Mouse (Mus musculus): ENCODE results near the gene Slc30a4.
A peak's percentile ranks its signal among the peaks of the same experiment; 100 is the strongest.

The Slc30a4 gene

GRCm38 (mm10) chr2:122702181-122703036 lies at the start of gene Slc30a4:
TSS of gene Slc30a4 (minus strand) at chr2:122702663.
- peak; percentile 61 to 65 for DNase-seq (ENCODE audit: low spot score in 2 of 2)

GRCm38 (mm10) chr2:122746461-122746860 lies 44.0 kb upstream of the Slc30a4 start:
- DNase-seq (ENCODE audit: low spot score in 2 of 2) = peak in 1 of 2 experiments; percentile 15

- no peak for DNase-seq (ENCODE audit: low spot score in 2 of 2)
Observed at GRCm38 (mm10) chr2:122739023-122739422, 36.6 kb upstream of the Slc30a4 start.

- peak; percentile 82 to 90 for DNase-seq (ENCODE audit: low spot score in 2 of 2)
Observed at GRCm38 (mm10) chr2:122737894-122738830, 35.7 kb upstream of the Slc30a4 start, which contains the start of gene Bloc1s6. TSS of gene Bloc1s6 (plus strand) at chr2:122738503.

GRCm38 (mm10) chr2:122731456-122731855 lies 29.0 kb upstream of the Slc30a4 start:
- no peak for DNase-seq (ENCODE audit: low spot score in 2 of 2)

GRCm38 (mm10) chr2:122725604-122726003 lies 23.1 kb upstream of the Slc30a4 start:
- no peak for DNase-seq (ENCODE audit: low spot score in 2 of 2)

GRCm38 (mm10) chr2:122720564-122720963 lies 18.1 kb upstream of the Slc30a4 start:
- no peak for DNase-seq (ENCODE audit: low spot score in 2 of 2)

- no peak for DNase-seq (ENCODE audit: low spot score in 2 of 2)
Observed at GRCm38 (mm10) chr2:122719232-122719631, 16.8 kb upstream of the Slc30a4 start.

GRCm38 (mm10) chr2:122716301-122716842 lies 13.9 kb upstream of the Slc30a4 start:
- no peak for DNase-seq (ENCODE audit: low spot score in 2 of 2)

GRCm38 (mm10) chr2:122715148-122715692 lies 12.8 kb upstream of the Slc30a4 start:
- no peak for DNase-seq (ENCODE audit: low spot score in 2 of 2)

- DNase-seq (ENCODE audit: low spot score in 2 of 2) = no peak
Observed at GRCm38 (mm10) chr2:122712848-122713247, 10.4 kb upstream of the Slc30a4 start.

GRCm38 (mm10) chr2:122711911-122712310 lies 9.4 kb upstream of the Slc30a4 start:
- DNase-seq (ENCODE audit: low spot score in 2 of 2) = no peak

GRCm38 (mm10) chr2:122709156-122709555 lies 6.7 kb upstream of the Slc30a4 start:
- DNase-seq (ENCODE audit: low spot score in 2 of 2) = no peak

GRCm38 (mm10) chr2:122708080-122708479 lies 5.6 kb upstream of the Slc30a4 start:
- DNase-seq (ENCODE audit: low spot score in 2 of 2) = peak in 1 of 2 experiments; percentile 13

GRCm38 (mm10) chr2:122704572-122704971 lies 2.1 kb upstream of the Slc30a4 start:
- DNase-seq (ENCODE audit: low spot score in 2 of 2) = no peak

- DNase-seq (ENCODE audit: low spot score in 2 of 2) = peak in 1 of 2 experiments; percentile 5
Observed at GRCm38 (mm10) chr2:122701871-122702180, 637 bp downstream of the Slc30a4 start.

GRCm38 (mm10) chr2:122701012-122701411 lies 1.5 kb downstream of the Slc30a4 start:
- no peak for DNase-seq (ENCODE audit: low spot score in 2 of 2)

- no peak for DNase-seq (ENCODE audit: low spot score in 2 of 2)
Observed at GRCm38 (mm10) chr2:122697526-122697925, 4.9 kb downstream of the Slc30a4 start.

GRCm38 (mm10) chr2:122686665-122687064 lies 15.8 kb downstream of the Slc30a4 start:
- no peak for DNase-seq (ENCODE audit: low spot score in 2 of 2)

- no peak for DNase-seq (ENCODE audit: low spot score in 2 of 2)
Observed at GRCm38 (mm10) chr2:122683641-122684040, 18.8 kb downstream of the Slc30a4 start.

- DNase-seq (ENCODE audit: low spot score in 2 of 2) = no peak
Observed at GRCm38 (mm10) chr2:122682520-122682919, 19.9 kb downstream of the Slc30a4 start.
